Mouse (Mus musculus) brain, embryonic 14.5 days (tissue): ENCODE measurements around the gene Fbxl17.

Source experiments
- CTCF ChIP-seq: fragments of 200-500 bp; IDR thresholded peaks from 2 replicates; pipeline ENCODE4 v1.5.1; 2012; ENCODE audit warnings: inconsistent platforms, mild to moderate bottlenecking, moderate library complexity, borderline replicate concordance; ENCODE audit not compliant: insufficient read depth, insufficient read length; ENCODE audit errors: extremely low read depth
- POLR2A ChIP-seq: fragments of 200-500 bp; IDR thresholded peaks from 2 replicates; pipeline ENCODE4 v1.6.1; 2012; ENCODE audit warnings: mild to moderate bottlenecking, inconsistent platforms, borderline replicate concordance; ENCODE audit not compliant: poor library complexity, insufficient read depth, insufficient read length, severe bottlenecking; ENCODE audit errors: extremely low read depth

DNA sequence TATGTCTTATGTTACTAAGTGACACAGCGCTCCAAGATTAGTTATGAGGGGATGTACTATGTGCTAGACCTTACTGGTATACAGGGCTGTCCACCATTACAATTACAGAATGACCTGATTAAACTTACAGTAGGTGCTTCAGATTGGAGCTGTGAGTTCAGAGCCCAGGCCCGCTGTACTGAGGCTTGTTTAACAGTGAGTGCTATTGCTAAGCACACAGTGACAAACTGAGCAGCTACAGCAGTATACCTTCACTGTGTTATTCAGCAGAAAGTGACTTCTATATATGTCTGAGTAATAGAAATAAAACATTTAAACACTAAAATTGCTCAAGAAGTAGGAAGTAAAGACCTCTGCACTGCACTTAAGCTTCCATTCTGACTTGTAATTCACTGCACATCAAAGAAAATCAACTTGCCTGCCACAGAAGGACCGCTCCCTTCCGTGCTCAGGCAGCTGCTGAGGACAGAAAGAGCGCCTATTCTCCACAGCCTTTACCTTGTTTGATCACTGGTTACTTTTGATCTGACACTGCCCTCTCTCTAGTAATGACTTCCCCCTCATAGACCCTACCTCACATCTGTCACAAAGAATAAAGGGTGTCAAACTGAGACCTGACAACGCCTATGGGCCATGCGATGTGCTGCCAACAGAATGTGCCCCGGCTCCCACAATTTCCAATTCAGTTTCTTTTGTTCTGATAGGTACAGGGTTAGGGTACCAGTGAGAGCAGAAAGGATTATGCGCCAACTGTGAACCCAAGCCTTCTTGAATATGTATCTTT lies 39.9 kb downstream of the Fbxl17 start:
- TF ChIP-seq CTCF (no peak), POLR2A (no peak)
